9 mouse cellular contexts compared by ENCODE assay signal in genomic region chr2:155663097-155663496, GRCm38 (mm10). TPM values are rescaled to one million over a fixed set of nuclear protein-coding genes. Genes with fewer than 3 reads are reported as not detected.
DNase-seq lines count a peak whose midpoint lies in the region; ATAC-seq and TF ChIP-seq lines count a peak whose summit lies in the region.
"Had no signal": no experiment of that assay in that cellular context is flagged by ENCODE, and none has a peak within 500 bp of the region (broad histone marks: within the 10 kb centered on the region; RNA-seq: fewer than 3 reads in every experiment).

No protein-coding gene starts in this region.

- no peak overlapping the region for H3K9ac ChIP-seq in forebrain, postnatal 0 days
- no peak overlapping the region for H3K9ac ChIP-seq in forebrain, embryonic 13.5 days
- H3K9ac ChIP-seq: midbrain, embryonic 12.5 days had no signal

- H3K36me3 ChIP-seq in forebrain, postnatal 0 days (ENCODE audit: insufficient read depth): peaks cover 80% of the 10 kb centered on the region
- H3K36me3 ChIP-seq in forebrain, embryonic 13.5 days (ENCODE audit: poor library complexity, severe bottlenecking): peaks cover 88% of the 10 kb centered on the region
- H3K36me3 ChIP-seq in spleen, adult 2 months (ENCODE audit: control insufficient read depth, insufficient read depth, low read length): peaks cover 43% of the 10 kb centered on the region

- no peaks in the 10 kb centered on the region for H3K27me3 ChIP-seq in forebrain, postnatal 0 days (ENCODE audit: insufficient read depth, low read length)
- H3K27me3 ChIP-seq in forebrain, embryonic 13.5 days: no peaks in the 10 kb centered on the region
- no peaks in the 10 kb centered on the region for H3K27me3 ChIP-seq in spleen, adult 2 months (ENCODE audit: control insufficient read depth, insufficient read depth, low read length)
- H3K27me3 ChIP-seq: midbrain, embryonic 12.5 days had no signal

- no peak for TF ChIP-seq POLR2A in spleen, adult 2 months (IDR thresholded peaks at IDR 0.05; ENCODE audit: low read depth, low read length)

- no peaks in the 10 kb centered on the region for H3K9me3 ChIP-seq in forebrain, postnatal 0 days (ENCODE audit: low read length)
- H3K9me3 ChIP-seq in forebrain, embryonic 13.5 days (replicated peaks): no peaks in the 10 kb centered on the region
- H3K9me3 ChIP-seq: midbrain, embryonic 12.5 days had no signal

- peak; percentile 84 for DNase-seq in forebrain, postnatal 0 days
- DNase-seq in spleen, adult 2 months (ENCODE audit: low read depth in 1 of 2, low spot score in 2 of 2): peak; percentile 27 to 31
- DNase-seq in spleen, adult 12 weeks (ENCODE audit: low spot score): no peak
- DNase-seq in embryo, embryonic 11.5 days (ENCODE audit: low read depth, low spot score): peak; percentile 9
- peak; percentile 63 to 76 for DNase-seq in kidney, postnatal 36 days
- DNase-seq in lung, postnatal 36 days: peak; percentile 80
- DNase-seq in thymus, postnatal 4 days: peak; percentile 72

- no peak overlapping the region for H3K27ac ChIP-seq in forebrain, postnatal 0 days (ENCODE audit: low read depth, low read length)
- H3K27ac ChIP-seq in forebrain, embryonic 13.5 days: no peak overlapping the region
- no peak overlapping the region for H3K27ac ChIP-seq in spleen, adult 2 months (ENCODE audit: insufficient read depth, low read length)
- H3K27ac ChIP-seq: midbrain, embryonic 12.5 days had no signal

- peak; percentile 75 for TF ChIP-seq CTCF in forebrain, postnatal 0 days (IDR thresholded peaks at IDR 0.05; ENCODE audit: low read depth)
- TF ChIP-seq CTCF in spleen, adult 2 months (IDR thresholded peaks at IDR 0.05; ENCODE audit: extremely low read depth, insufficient read depth, insufficient read length, insufficient replicate concordance): peak; percentile 32; the same call in 1 of the 2 replicates

- peak; percentile 73 for ATAC-seq in forebrain, postnatal 0 days
- no peak for ATAC-seq in forebrain, embryonic 13.5 days

- WGBS in forebrain, postnatal 0 days: 19% methylated on average over 5 of the region's 5 CpGs
- WGBS in forebrain, embryonic 13.5 days: 22% methylated on average over 5 of the region's 5 CpGs
- WGBS in spleen, adult 2 months: 29% methylated on average over 5 of the region's 5 CpGs

- no peaks in the 10 kb centered on the region for H3K4me1 ChIP-seq in forebrain, postnatal 0 days (ENCODE audit: insufficient read depth)
- H3K4me1 ChIP-seq in forebrain, embryonic 13.5 days: no peaks in the 10 kb centered on the region
- no peaks in the 10 kb centered on the region for H3K4me1 ChIP-seq in spleen, adult 2 months (ENCODE audit: control insufficient read depth, insufficient read depth, insufficient read length)
- H3K4me1 ChIP-seq: midbrain, embryonic 12.5 days had no signal

- H3K4me2 ChIP-seq in forebrain, postnatal 0 days (ENCODE audit: low read depth): no peak overlapping the region
- H3K4me2 ChIP-seq in forebrain, embryonic 13.5 days: no peak overlapping the region
- H3K4me2 ChIP-seq: midbrain, embryonic 12.5 days had no signal

- H3K4me3 ChIP-seq in forebrain, postnatal 0 days (ENCODE audit: low read depth, low read length): no peak overlapping the region
- H3K4me3 ChIP-seq in forebrain, embryonic 13.5 days: no peak overlapping the region
- no peak overlapping the region for H3K4me3 ChIP-seq in spleen, adult 2 months (ENCODE audit: extremely low read depth, insufficient read depth, insufficient read length)
- H3K4me3 ChIP-seq: midbrain, embryonic 12.5 days had no signal

RNA-seq across cellular contexts. Expression of gene Trpc4ap, which starts 29.1 kb away (rescaled TPM):
- total RNA-seq in forebrain, postnatal 0 days (2014; rRNA removed): 110 and 131 TPM in 2 replicates
- 118 and 128 TPM in 2 replicates for polyA plus RNA-seq in forebrain, postnatal 0 days (2015; fragmentation: Nextera tagmentation; extraction: Ambion mirVana)
- polyA plus RNA-seq in forebrain, embryonic 13.5 days (2015; fragmentation: Nextera tagmentation; extraction: Ambion mirVana): 142 and 144 TPM in 2 replicates
- polyA plus RNA-seq in spleen, adult 2 months (2012; rRNA removed): 144 and 162 TPM in 2 replicates

RNA-seq across cellular contexts. Expression of gene Myh7b, which starts 52.1 kb away (rescaled TPM):
- 0.29 and 1.0 TPM in 2 replicates for total RNA-seq in forebrain, postnatal 0 days (2014; rRNA removed)
- polyA plus RNA-seq in forebrain, postnatal 0 days (2015; fragmentation: Nextera tagmentation; extraction: Ambion mirVana): 1.3 and 2.0 TPM in 2 replicates
- polyA plus RNA-seq in forebrain, embryonic 13.5 days (2015; fragmentation: Nextera tagmentation; extraction: Ambion mirVana): 0.28 and 0.61 TPM in 2 replicates
- polyA plus RNA-seq in spleen, adult 2 months (2012; rRNA removed): 0.04 TPM in 2 replicates
